Mouse (Mus musculus): ENCODE data around the gene Rusc2. TPM values are rescaled to one million over a fixed set of nuclear protein-coding genes. Genes with fewer than 3 reads are reported as not detected.

Rusc2 gene
- polyA plus RNA-seq, 1 experiment from 2014 or later: 14.0 TPM

GRCm38 (mm10) chr4:43418973-43419656, 37.3 kb downstream of the Rusc2 start:
- Histone ChIP-seq H3K4me2 (no peak overlapping the region), H3K4me3 (no peak overlapping the region), H3K27me3 (no peaks in the 10 kb centered on the region), H3K4me1 (peaks cover 26% of the 10 kb centered on the region), H3K9ac (no peak overlapping the region), H3K36me3 (peaks cover 48% of the 10 kb centered on the region), H3K27ac (no peak overlapping the region), H3K9me3 (no peaks in the 10 kb centered on the region)
- WGBS: 65% methylated on average over 15 of the region's 15 CpGs
- no peak for ATAC-seq (ENCODE audit: borderline replicate concordance, extremely low read depth, low FRiP score, low TSS enrichment)

DNA sequence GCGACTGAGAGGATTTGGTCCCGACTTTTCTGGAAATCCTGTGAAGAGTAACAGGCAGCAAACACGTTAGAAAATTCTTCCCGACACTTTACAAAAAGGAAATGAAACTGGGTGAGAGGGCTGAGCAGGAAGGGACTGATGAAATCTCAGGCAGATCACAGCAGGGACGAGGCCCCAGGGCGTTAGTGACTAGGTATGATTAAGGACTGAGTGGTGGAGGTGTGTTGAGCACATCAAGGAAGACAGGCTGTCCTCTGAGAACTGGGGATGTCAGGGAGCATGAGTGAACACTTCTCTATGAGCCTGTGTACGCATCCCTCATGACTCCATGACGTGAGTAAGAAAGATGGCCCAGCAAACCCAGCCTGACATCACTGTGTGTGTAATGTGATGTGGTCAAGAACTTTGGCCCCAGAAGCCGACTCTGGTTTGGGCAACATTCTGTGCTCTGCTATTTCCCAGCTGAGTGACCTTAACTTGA, 38.1 kb downstream of the Rusc2 start:
- Histone ChIP-seq H3K9ac (no peak overlapping the region), H3K27ac (0 out of 2 replicates have a peak overlapping the region, but pooled peaks have one; percentile 55), H3K36me3 (peaks cover 51% of the 10 kb centered on the region), H3K4me3 (no peak overlapping the region), H3K4me2 (no peak overlapping the region), H3K27me3 (no peaks in the 10 kb centered on the region), H3K4me1 (peaks cover 26% of the 10 kb centered on the region), H3K9me3 (no peaks in the 10 kb centered on the region)
- 51% methylated on average over 9 of the region's 9 CpGs for WGBS
- no peak for ATAC-seq (ENCODE audit: borderline replicate concordance, extremely low read depth, low FRiP score, low TSS enrichment)

DNA sequence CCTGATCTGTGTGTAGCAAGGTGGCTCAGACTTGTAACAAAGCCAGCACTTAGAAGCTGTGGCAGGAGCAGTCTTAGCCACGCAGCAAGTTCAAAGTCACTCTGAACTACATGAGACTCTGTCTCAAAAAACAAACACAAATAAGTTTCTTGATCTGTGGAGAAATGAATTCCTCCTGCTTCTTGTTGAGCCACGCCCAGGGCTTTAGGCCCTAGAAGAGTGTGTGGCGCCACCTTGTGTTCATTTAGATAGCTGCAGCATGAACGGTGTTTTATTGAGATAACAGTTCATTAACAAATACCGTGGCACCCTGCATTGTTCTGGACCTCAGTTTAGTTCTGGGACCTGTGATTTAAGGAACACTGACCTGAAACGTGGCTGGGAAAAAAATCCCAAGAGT, 38.5 kb downstream of the Rusc2 start:
- Histone ChIP-seq H3K27ac (0 out of 2 replicates have a peak overlapping the region, but pooled peaks have one; percentile 55), H3K36me3 (peaks cover 46% of the 10 kb centered on the region), H3K4me1 (peaks cover 26% of the 10 kb centered on the region), H3K9ac (no peak overlapping the region), H3K4me3 (no peak overlapping the region), H3K9me3 (no peaks in the 10 kb centered on the region), H3K4me2 (no peak overlapping the region), H3K27me3 (no peaks in the 10 kb centered on the region)
- no peak for ATAC-seq (ENCODE audit: borderline replicate concordance, extremely low read depth, low FRiP score, low TSS enrichment)
- WGBS: 0% methylated on average over 6 of the region's 6 CpGs

GRCm38 (mm10) chr4:43421632-43422240, 40.0 kb downstream of the Rusc2 start:
- Histone ChIP-seq H3K4me1 (peaks cover 35% of the 10 kb centered on the region), H3K4me3 (no peak overlapping the region), H3K9me3 (no peaks in the 10 kb centered on the region), H3K9ac (no peak overlapping the region), H3K27ac (no peak overlapping the region), H3K36me3 (peaks cover 44% of the 10 kb centered on the region), H3K4me2 (no peak overlapping the region), H3K27me3 (peaks cover 7% of the 10 kb centered on the region)
- WGBS: 71% methylated on average over 28 of the region's 28 CpGs
- ATAC-seq (ENCODE audit: borderline replicate concordance, extremely low read depth, low FRiP score, low TSS enrichment): no peak

DNA sequence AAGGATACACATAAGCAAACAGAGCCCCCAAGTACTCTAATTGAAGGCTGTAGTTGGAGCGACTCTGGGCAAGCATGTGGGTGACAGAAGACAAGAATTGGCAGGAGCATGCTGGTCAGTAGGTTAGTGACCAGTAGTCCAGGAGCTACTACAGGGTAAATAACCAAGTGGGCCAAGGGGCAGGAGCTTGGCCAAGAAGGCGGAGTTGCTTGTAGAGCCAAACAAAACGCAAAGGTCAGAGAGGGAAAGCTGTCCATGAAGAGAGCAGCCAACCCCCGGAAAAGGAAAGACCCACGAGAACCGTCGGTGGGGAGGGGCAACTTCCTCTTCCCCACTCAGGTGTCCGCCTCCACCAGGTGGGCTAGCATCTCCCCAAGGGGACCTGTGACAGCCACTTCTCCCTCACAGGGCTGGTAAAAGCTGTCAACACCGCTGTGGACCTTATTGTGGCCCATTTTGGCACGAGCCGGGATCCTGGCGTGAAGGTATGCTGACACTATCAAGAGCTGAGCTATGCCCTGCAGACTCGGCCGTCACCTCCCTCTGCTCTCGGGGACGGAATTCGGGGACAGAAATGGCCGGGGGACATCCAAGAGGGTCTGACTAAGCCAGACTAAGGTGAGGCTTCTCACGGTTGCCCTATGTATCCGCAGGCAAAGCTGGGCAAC, 41.6 kb downstream of the Rusc2 start:
- Histone ChIP-seq H3K9ac (no peak overlapping the region), H3K9me3 (no peaks in the 10 kb centered on the region), H3K36me3 (peaks cover 44% of the 10 kb centered on the region), H3K27me3 (peaks cover 23% of the 10 kb centered on the region), H3K4me1 (peaks cover 33% of the 10 kb centered on the region), H3K4me2 (no peak overlapping the region), H3K27ac (no peak overlapping the region), H3K4me3 (no peak overlapping the region)
- 88% methylated on average over 20 of the region's 20 CpGs for WGBS
- no peak for ATAC-seq (ENCODE audit: borderline replicate concordance, extremely low read depth, low FRiP score, low TSS enrichment)

- no peak overlapping the region for H3K4me2 ChIP-seq
- H3K9me3 ChIP-seq: no peaks in the 10 kb centered on the region
- H3K27me3 ChIP-seq: peaks cover 25% of the 10 kb centered on the region
- 77% methylated on average over 9 of the region's 9 CpGs for WGBS
- no peak for ATAC-seq (ENCODE audit: borderline replicate concordance, extremely low read depth, low FRiP score, low TSS enrichment)
- H3K36me3 ChIP-seq: peaks cover 44% of the 10 kb centered on the region
- H3K27ac ChIP-seq: no peak overlapping the region
- no peak overlapping the region for H3K4me3 ChIP-seq
- H3K4me1 ChIP-seq: peaks cover 37% of the 10 kb centered on the region
- no peak overlapping the region for H3K9ac ChIP-seq
Measured at GRCm38 (mm10) chr4:43424072-43424471, 42.3 kb downstream of the Rusc2 start.

- Histone ChIP-seq H3K27me3 (peaks cover 25% of the 10 kb centered on the region), H3K36me3 (peaks cover 44% of the 10 kb centered on the region), H3K4me2 (peak overlapping the region; percentile 27), H3K4me1 (peaks cover 29% of the 10 kb centered on the region), H3K9ac (no peak overlapping the region), H3K4me3 (no peak overlapping the region), H3K9me3 (no peaks in the 10 kb centered on the region), H3K27ac (no peak overlapping the region)
- 39% methylated on average over 14 of the region's 14 CpGs for WGBS
- no peak for ATAC-seq (ENCODE audit: borderline replicate concordance, extremely low read depth, low FRiP score, low TSS enrichment)
Measured at GRCm38 (mm10) chr4:43425197-43425596, 43.4 kb downstream of the Rusc2 start.

GRCm38 (mm10) chr4:43425648-43426380, 44.0 kb downstream of the Rusc2 start:
- peak overlapping the region; percentile 27 for H3K4me2 ChIP-seq
- peak; percentile 50; the same call in 1 of the 2 replicates for ATAC-seq (ENCODE audit: borderline replicate concordance, extremely low read depth, low FRiP score, low TSS enrichment)
- no peak overlapping the region for H3K9ac ChIP-seq
- 35% methylated on average over 31 of the region's 31 CpGs for WGBS
- H3K4me3 ChIP-seq: no peak overlapping the region
- H3K4me1 ChIP-seq: peaks cover 28% of the 10 kb centered on the region
- no peak overlapping the region for H3K27ac ChIP-seq
- H3K27me3 ChIP-seq: peaks cover 25% of the 10 kb centered on the region
- H3K36me3 ChIP-seq: peaks cover 44% of the 10 kb centered on the region
- no peaks in the 10 kb centered on the region for H3K9me3 ChIP-seq

DNA sequence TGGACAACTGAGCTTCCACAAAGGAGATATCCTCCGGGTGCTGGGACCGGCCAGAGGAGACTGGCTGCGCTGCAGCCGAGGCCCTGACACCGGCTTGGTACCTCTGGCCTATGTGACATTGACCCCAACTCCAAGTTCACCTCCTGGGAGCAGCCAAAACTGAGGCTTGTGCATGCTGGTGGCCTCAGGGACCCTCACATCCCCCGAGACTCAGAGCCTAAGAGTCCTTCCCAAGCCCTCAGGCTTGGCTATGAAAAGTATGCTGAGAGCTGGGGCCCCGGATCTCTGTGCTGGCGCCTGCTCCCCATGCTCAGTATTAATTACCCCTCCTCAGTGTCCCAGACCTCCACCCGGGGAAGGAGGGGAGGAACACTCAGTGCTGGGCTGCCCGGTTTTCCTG, 44.7 kb downstream of the Rusc2 start:
- H3K9me3 ChIP-seq: no peaks in the 10 kb centered on the region
- no peak overlapping the region for H3K4me3 ChIP-seq
- peaks cover 28% of the 10 kb centered on the region for H3K4me1 ChIP-seq
- WGBS: 58% methylated on average over 10 of the region's 10 CpGs
- H3K9ac ChIP-seq: no peak overlapping the region
- no peak overlapping the region for H3K4me2 ChIP-seq
- peaks cover 41% of the 10 kb centered on the region for H3K36me3 ChIP-seq
- ATAC-seq (ENCODE audit: borderline replicate concordance, extremely low read depth, low FRiP score, low TSS enrichment): no peak
- H3K27me3 ChIP-seq: peaks cover 25% of the 10 kb centered on the region
- H3K27ac ChIP-seq: no peak overlapping the region

- Histone ChIP-seq H3K36me3 (peaks cover 30% of the 10 kb centered on the region), H3K4me3 (no peak overlapping the region), H3K9ac (no peak overlapping the region), H3K4me1 (peaks cover 28% of the 10 kb centered on the region), H3K27ac (no peak overlapping the region), H3K27me3 (peaks cover 25% of the 10 kb centered on the region), H3K4me2 (no peak overlapping the region), H3K9me3 (no peaks in the 10 kb centered on the region)
- ATAC-seq (ENCODE audit: borderline replicate concordance, extremely low read depth, low FRiP score, low TSS enrichment): no peak
- 29% methylated on average over 23 of the region's 23 CpGs for WGBS
Measured at GRCm38 (mm10) chr4:43427501-43428179, 45.9 kb downstream of the Rusc2 start.

GRCm38 (mm10) chr4:43428180-43428861, 46.5 kb downstream of the Rusc2 start:
- Histone ChIP-seq H3K4me1 (peaks cover 28% of the 10 kb centered on the region), H3K27me3 (peaks cover 25% of the 10 kb centered on the region), H3K4me2 (no peak overlapping the region), H3K9ac (no peak overlapping the region), H3K36me3 (peaks cover 24% of the 10 kb centered on the region), H3K4me3 (no peak overlapping the region), H3K9me3 (no peaks in the 10 kb centered on the region), H3K27ac (no peak overlapping the region)
- ATAC-seq (ENCODE audit: borderline replicate concordance, extremely low read depth, low FRiP score, low TSS enrichment): no peak
- 32% methylated on average over 16 of the region's 16 CpGs for WGBS
